Mouse (Mus musculus): ENCODE data around the gene Cend1. TPM values are rescaled to one million over a fixed set of nuclear protein-coding genes. Genes with fewer than 3 reads are reported as not detected.

Cend1 gene
- polyA plus RNA-seq, 1 experiment = not detected

DNA sequence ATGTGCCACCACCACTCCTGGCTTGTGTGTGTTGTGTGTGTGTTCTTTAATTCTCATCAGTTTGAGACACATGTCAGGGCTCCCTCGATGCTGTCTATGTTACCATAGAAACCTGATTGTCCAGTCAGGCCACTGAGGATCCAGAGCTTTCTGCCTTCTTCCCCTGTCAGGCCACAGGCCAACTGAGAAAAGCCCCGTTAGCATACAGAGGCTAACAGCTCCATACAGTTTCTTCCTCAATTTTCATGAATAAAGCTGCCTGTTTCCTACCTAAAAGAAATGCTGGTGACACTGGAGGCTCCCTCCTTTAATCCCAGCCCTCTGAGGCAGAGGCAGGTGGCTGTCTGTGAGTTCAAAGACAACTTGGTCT is 7.2 kb upstream of the Cend1 start:
- Histone ChIP-seq H3K4me1 (peaks cover 85% of the 10 kb centered on the region), H3K4me3 (replicated peaks) (peak overlapping the region; percentile 97), H3K36me3 (replicated peaks; ENCODE audit: low read length) (peaks cover 69% of the 10 kb centered on the region), H3K9me3 (no peaks in the 10 kb centered on the region), H3K27me3 (replicated peaks) (no peaks in the 10 kb centered on the region)
- no peak for TF ChIP-seq FLI1 (IDR thresholded peaks at IDR 0.05; ENCODE audit: low read length)
- no peak for TF ChIP-seq GATA1 (IDR thresholded peaks at IDR 0.05; ENCODE audit: borderline replicate concordance, low read length)

- H3K27me3 ChIP-seq (replicated peaks) = no peaks in the 10 kb centered on the region
- peaks cover 80% of the 10 kb centered on the region for H3K4me1 ChIP-seq
- peaks cover 69% of the 10 kb centered on the region for H3K36me3 ChIP-seq (replicated peaks; ENCODE audit: low read length)
- H3K4me3 ChIP-seq (replicated peaks) = peak overlapping the region; percentile 97
- no peaks in the 10 kb centered on the region for H3K9me3 ChIP-seq
- no peak for TF ChIP-seq GATA1 (IDR thresholded peaks at IDR 0.05; ENCODE audit: borderline replicate concordance, low read length)
- TF ChIP-seq FLI1 (IDR thresholded peaks at IDR 0.05; ENCODE audit: low read length) = no peak
Observed at GRCm38 (mm10) chr7:141435856-141436522, 6.7 kb upstream of the Cend1 start.

DNA sequence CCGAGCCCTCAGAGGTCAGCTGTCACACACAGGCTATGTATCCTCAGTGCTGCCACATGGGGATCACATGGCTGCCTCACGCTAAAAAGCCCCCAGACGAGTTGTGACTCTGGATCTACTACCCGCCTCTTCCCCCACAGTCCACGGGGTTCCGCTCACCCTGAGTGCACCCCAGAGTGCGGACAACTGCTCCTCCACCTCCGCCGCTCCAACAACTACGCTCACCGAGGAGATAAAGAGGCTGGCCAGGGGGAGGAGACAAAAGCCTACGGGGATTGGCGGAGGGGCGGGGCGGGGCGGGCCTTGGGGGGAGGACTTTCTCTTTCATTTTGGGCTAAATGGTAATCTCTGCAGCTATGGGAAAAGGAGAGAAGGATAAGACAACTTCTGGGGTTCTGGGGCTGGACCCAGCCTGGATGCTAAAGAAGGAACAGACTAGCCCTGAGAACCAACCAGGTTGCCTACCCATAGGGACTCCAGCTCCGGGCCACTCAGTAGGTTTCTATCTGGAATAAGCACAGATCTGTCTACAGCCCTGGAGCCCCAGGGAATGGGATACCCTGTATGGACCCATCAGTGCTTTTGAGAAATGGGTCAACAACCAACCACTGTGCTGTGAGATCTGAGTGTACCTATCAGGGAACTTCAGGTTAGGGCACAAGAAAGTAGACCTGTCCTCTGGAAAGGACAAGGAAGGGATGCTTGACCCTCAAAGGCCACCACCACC is 6.0 kb upstream of the Cend1 start:
- H3K4me1 ChIP-seq = peaks cover 73% of the 10 kb centered on the region
- TF ChIP-seq FLI1 (IDR thresholded peaks at IDR 0.05; ENCODE audit: low read length) = no peak
- TF ChIP-seq GATA1 (IDR thresholded peaks at IDR 0.05; ENCODE audit: borderline replicate concordance, low read length) = no peak
- no peaks in the 10 kb centered on the region for H3K27me3 ChIP-seq (replicated peaks)
- no peaks in the 10 kb centered on the region for H3K9me3 ChIP-seq
- H3K4me3 ChIP-seq (replicated peaks) = peak overlapping the region; percentile 97
- peaks cover 69% of the 10 kb centered on the region for H3K36me3 ChIP-seq (replicated peaks; ENCODE audit: low read length)

GRCm38 (mm10) chr7:141434464-141434863 is 5.2 kb upstream of the Cend1 start:
- H3K4me1 ChIP-seq = peaks cover 66% of the 10 kb centered on the region
- peak overlapping the region; percentile 97 for H3K4me3 ChIP-seq (replicated peaks)
- no peaks in the 10 kb centered on the region for H3K27me3 ChIP-seq (replicated peaks)
- peaks cover 67% of the 10 kb centered on the region for H3K36me3 ChIP-seq (replicated peaks; ENCODE audit: low read length)
- no peaks in the 10 kb centered on the region for H3K9me3 ChIP-seq
- TF ChIP-seq GATA1 (IDR thresholded peaks at IDR 0.05; ENCODE audit: borderline replicate concordance, low read length) (no peak), FLI1 (IDR thresholded peaks at IDR 0.05; ENCODE audit: low read length) (no peak)

GRCm38 (mm10) chr7:141433517-141434400 is 4.5 kb upstream of the Cend1 start:
- TF ChIP-seq GATA1 (IDR thresholded peaks at IDR 0.05; ENCODE audit: borderline replicate concordance, low read length) (no peak), FLI1 (IDR thresholded peaks at IDR 0.05; ENCODE audit: low read length) (no peak)
- Histone ChIP-seq H3K4me3 (replicated peaks) (peak overlapping the region; percentile 6), H3K27me3 (replicated peaks) (no peaks in the 10 kb centered on the region), H3K36me3 (replicated peaks; ENCODE audit: low read length) (peaks cover 60% of the 10 kb centered on the region), H3K4me1 (peaks cover 69% of the 10 kb centered on the region), H3K9me3 (no peaks in the 10 kb centered on the region)

DNA sequence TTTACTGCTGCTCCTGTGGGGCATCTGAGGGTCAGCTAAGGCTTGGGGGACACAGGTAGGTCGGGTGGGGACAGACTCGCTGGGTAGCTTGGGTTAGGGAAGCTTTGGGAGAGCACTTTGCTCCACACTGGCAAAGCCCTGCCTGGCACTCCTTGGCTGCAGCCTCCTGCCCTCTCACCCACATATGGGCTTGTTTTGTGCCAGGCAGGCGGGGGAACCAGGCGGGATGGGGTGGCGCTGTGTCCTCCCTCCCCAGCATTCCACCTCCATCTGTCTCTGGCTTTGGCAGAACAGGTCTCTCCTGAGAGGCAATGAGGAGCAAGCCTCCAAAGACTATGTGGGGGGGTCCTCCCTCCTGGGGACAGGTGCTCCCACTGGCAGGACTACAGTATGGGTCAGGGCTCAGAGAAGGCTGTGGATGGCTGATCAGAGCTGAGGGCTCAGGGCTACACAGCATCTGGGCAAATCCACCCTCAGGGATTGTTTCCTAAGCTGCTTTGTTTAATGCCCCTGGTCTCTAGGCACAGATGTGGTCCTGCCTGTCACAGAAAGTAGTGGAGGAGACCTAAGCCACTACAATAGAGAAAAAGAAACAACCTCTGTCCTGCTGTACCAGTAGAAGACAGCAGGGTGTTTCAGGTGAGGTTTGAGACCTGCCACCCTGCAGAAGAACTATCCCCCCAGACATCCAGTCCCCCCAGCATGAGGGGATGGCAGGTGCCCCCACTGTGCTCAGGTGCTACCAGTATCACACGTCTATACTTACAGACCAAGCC is 3.6 kb upstream of the Cend1 start:
- no peak for TF ChIP-seq FLI1 (IDR thresholded peaks at IDR 0.05; ENCODE audit: low read length)
- TF ChIP-seq GATA1 (IDR thresholded peaks at IDR 0.05; ENCODE audit: borderline replicate concordance, low read length) = no peak
- Histone ChIP-seq H3K36me3 (replicated peaks; ENCODE audit: low read length) (peaks cover 51% of the 10 kb centered on the region), H3K4me3 (replicated peaks) (no peak overlapping the region), H3K4me1 (peaks cover 71% of the 10 kb centered on the region), H3K27me3 (replicated peaks) (no peaks in the 10 kb centered on the region), H3K9me3 (no peaks in the 10 kb centered on the region)

GRCm38 (mm10) chr7:141432186-141432611 is 2.9 kb upstream of the Cend1 start:
- Histone ChIP-seq H3K4me1 (peaks cover 71% of the 10 kb centered on the region), H3K27me3 (replicated peaks) (no peaks in the 10 kb centered on the region), H3K9me3 (no peaks in the 10 kb centered on the region), H3K4me3 (replicated peaks) (no peak overlapping the region), H3K36me3 (replicated peaks; ENCODE audit: low read length) (peaks cover 47% of the 10 kb centered on the region)
- TF ChIP-seq GATA1 (IDR thresholded peaks at IDR 0.05; ENCODE audit: borderline replicate concordance, low read length) (no peak), FLI1 (IDR thresholded peaks at IDR 0.05; ENCODE audit: low read length) (no peak)

GRCm38 (mm10) chr7:141431434-141432185 is 2.3 kb upstream of the Cend1 start:
- Histone ChIP-seq H3K4me3 (replicated peaks) (no peak overlapping the region), H3K9me3 (no peaks in the 10 kb centered on the region), H3K4me1 (peaks cover 71% of the 10 kb centered on the region), H3K27me3 (replicated peaks) (no peaks in the 10 kb centered on the region), H3K36me3 (replicated peaks; ENCODE audit: low read length) (peaks cover 47% of the 10 kb centered on the region)
- TF ChIP-seq FLI1 (IDR thresholded peaks at IDR 0.05; ENCODE audit: low read length) = no peak
- no peak for TF ChIP-seq GATA1 (IDR thresholded peaks at IDR 0.05; ENCODE audit: borderline replicate concordance, low read length)

Measured in megakaryocyte, embryonic 14.5 days (primary cell).